ENCODE assay signal across 9 mouse cellular contexts in genomic region chr4:107314479-107314805, GRCm38 (mm10). TPM values are rescaled to one million over a fixed set of nuclear protein-coding genes. Genes with fewer than 3 reads are reported as not detected.
DNase-seq lines count a peak whose midpoint lies in the region; ATAC-seq and TF ChIP-seq lines count a peak whose summit lies in the region.
"Had no signal": no experiment of that assay in that cellular context is flagged by ENCODE, and none has a peak within 500 bp of the region (broad histone marks: within the 10 kb centered on the region; RNA-seq: fewer than 3 reads in every experiment).

No protein-coding gene starts in this region.

- H3K27ac ChIP-seq in liver, adult 2 months (replicated peaks; ENCODE audit: insufficient read depth, low read depth, low read length), result peak overlapping the region; percentile 56
- H3K27ac ChIP-seq in embryonic facial prominence, embryonic 12.5 days, result no peak overlapping the region
- H3K27ac ChIP-seq in hindbrain, postnatal 0 days, result no peak overlapping the region
- no peak overlapping the region for H3K27ac ChIP-seq in midbrain, postnatal 0 days (ENCODE audit: low read depth, low read length)

- DNase-seq in liver, adult 2 months (ENCODE audit: extremely low read depth, low read depth, low spot score), result no peak
- DNase-seq in liver, result no peak
- DNase-seq in hindbrain, postnatal 0 days (ENCODE audit: low spot score), result no peak
- no peak for DNase-seq in midbrain, postnatal 0 days (ENCODE audit: low spot score)
- no peak for DNase-seq in spleen, postnatal 14 days (ENCODE audit: low spot score in 2 of 2)
- no peak for DNase-seq in adrenal gland, adult 18-20 months (ENCODE audit: low spot score in 2 of 2)
- no peak for DNase-seq in embryo, embryonic 10.5 days (ENCODE audit: low spot score)

- peaks cover 2% of the 10 kb centered on the region; the same call in 1 of the 2 replicates for H3K36me3 ChIP-seq in liver, adult 2 months (ENCODE audit: control insufficient read depth, insufficient read depth, low read length)
- peaks cover 11% of the 10 kb centered on the region; the same call in 1 of the 2 replicates for H3K36me3 ChIP-seq in embryonic facial prominence, embryonic 12.5 days
- no peaks in the 10 kb centered on the region; the same call in 1 of the 2 replicates for H3K36me3 ChIP-seq in hindbrain, postnatal 0 days (ENCODE audit: insufficient read depth, low read length)
- peaks cover 11% of the 10 kb centered on the region for H3K36me3 ChIP-seq in midbrain, postnatal 0 days (ENCODE audit: insufficient read depth, low read length)

- H3K9ac ChIP-seq in liver, adult 2 months (ENCODE audit: low read depth, low read length), result peak overlapping the region; percentile 78
- H3K9ac ChIP-seq in embryonic facial prominence, embryonic 12.5 days, result peak overlapping the region; percentile 55
- peak overlapping the region; percentile 58 for H3K9ac ChIP-seq in hindbrain, postnatal 0 days (replicated peaks; ENCODE audit: low read length)
- peak overlapping the region; percentile 65 for H3K9ac ChIP-seq in midbrain, postnatal 0 days (replicated peaks; ENCODE audit: low read length, poor library complexity, severe bottlenecking)

- no peaks in the 10 kb centered on the region for H3K27me3 ChIP-seq in liver, adult 2 months (ENCODE audit: control insufficient read depth, insufficient read depth, low read length)
- H3K27me3 ChIP-seq in embryonic facial prominence, embryonic 12.5 days, result no peaks in the 10 kb centered on the region
- H3K27me3 ChIP-seq in hindbrain, postnatal 0 days (ENCODE audit: insufficient read depth, low read length), result no peaks in the 10 kb centered on the region
- no peaks in the 10 kb centered on the region for H3K27me3 ChIP-seq in midbrain, postnatal 0 days (ENCODE audit: insufficient read depth, low read length)

- peak overlapping the region; percentile 89 for H3K4me2 ChIP-seq in embryonic facial prominence, embryonic 12.5 days (replicated peaks)
- peak overlapping the region; percentile 73 for H3K4me2 ChIP-seq in hindbrain, postnatal 0 days (ENCODE audit: low read depth, low read length)
- H3K4me2 ChIP-seq in midbrain, postnatal 0 days (ENCODE audit: low read depth, low read length, poor library complexity, severe bottlenecking), result peak overlapping the region; percentile 69

- 0 out of 2 replicates have a peak, but pooled peaks cover 4% of the 10 kb centered on the region for H3K9me3 ChIP-seq in embryonic facial prominence, embryonic 12.5 days
- no peaks in the 10 kb centered on the region for H3K9me3 ChIP-seq in hindbrain, postnatal 0 days (ENCODE audit: low read length)
- no peaks in the 10 kb centered on the region for H3K9me3 ChIP-seq in midbrain, postnatal 0 days (ENCODE audit: low read length)

- no peak; the same call in 1 of the 2 replicates for ATAC-seq in embryonic facial prominence, embryonic 12.5 days (ENCODE audit: insufficient number of reproducible peaks, insufficient read depth, low FRiP score, low TSS enrichment)
- ATAC-seq in hindbrain, postnatal 0 days, result no peak
- ATAC-seq in midbrain, postnatal 0 days (ENCODE audit: low FRiP score), result no peak

- TF ChIP-seq POLR2A in liver, adult 2 months (IDR thresholded peaks at IDR 0.05; ENCODE audit: extremely low read depth, insufficient read depth, low read length), result no peak

- TF ChIP-seq CTCF in liver, adult 2 months (IDR thresholded peaks at IDR 0.05; ENCODE audit: low read depth, low read length), result no peak
- no peak for TF ChIP-seq CTCF in hindbrain, postnatal 0 days (IDR thresholded peaks at IDR 0.05; ENCODE audit: low read depth)
- TF ChIP-seq CTCF in midbrain, postnatal 0 days (IDR thresholded peaks at IDR 0.05), result no peak

- H3K4me1 ChIP-seq in liver, adult 2 months (ENCODE audit: control insufficient read depth, insufficient read depth, low read length), result no peaks in the 10 kb centered on the region
- H3K4me1 ChIP-seq in embryonic facial prominence, embryonic 12.5 days, result peaks cover 16% of the 10 kb centered on the region
- 0 out of 2 replicates have a peak, but pooled peaks cover 4% of the 10 kb centered on the region for H3K4me1 ChIP-seq in hindbrain, postnatal 0 days (ENCODE audit: insufficient read depth, low read length)
- peaks cover 9% of the 10 kb centered on the region; the same call in 1 of the 2 replicates for H3K4me1 ChIP-seq in midbrain, postnatal 0 days (ENCODE audit: insufficient read depth, low read length)

- no peaks in the 10 kb centered on the region for H3K79me2 ChIP-seq in liver, adult 2 months (ENCODE audit: control insufficient read depth, insufficient read depth, low read length)

- H3K4me3 ChIP-seq in liver, adult 2 months (ENCODE audit: insufficient read depth, low read depth, low read length), result peak overlapping the region; percentile 57
- peak overlapping the region; percentile 70 for H3K4me3 ChIP-seq in embryonic facial prominence, embryonic 12.5 days
- peak overlapping the region; percentile 47 for H3K4me3 ChIP-seq in hindbrain, postnatal 0 days (ENCODE audit: low read length)
- H3K4me3 ChIP-seq in midbrain, postnatal 0 days (ENCODE audit: low read depth, low read length), result peak overlapping the region; percentile 62

- 5% methylated on average over 7 of the region's 7 CpGs for WGBS in liver, adult 2 months
- 8% methylated on average over 7 of the region's 7 CpGs for WGBS in embryonic facial prominence, embryonic 12.5 days
- 10% methylated on average over 7 of the region's 7 CpGs for WGBS in hindbrain, postnatal 0 days
- WGBS in midbrain, postnatal 0 days, result 13% methylated on average over 7 of the region's 7 CpGs

RNA-seq across cellular contexts. Expression of gene Yipf1, which starts 0.3 kb away (rescaled TPM):
- 42.2 and 52.3 TPM in 2 replicates for total RNA-seq in liver, adult 2 months (2014; rRNA removed)
- polyA plus RNA-seq in liver, adult 2 months (2012; rRNA removed), result 38.0 and 38.7 TPM in 2 replicates
- polyA plus RNA-seq in embryonic facial prominence, embryonic 12.5 days (2016; fragmentation: Nextera tagmentation; extraction: Ambion mirVana), result 47.1 and 50.5 TPM in 2 replicates
- 69.3 and 72.1 TPM in 2 replicates for total RNA-seq in hindbrain, postnatal 0 days (2014; rRNA removed)
- polyA plus RNA-seq in hindbrain, postnatal 0 days (2015; fragmentation: Nextera tagmentation; extraction: Ambion mirVana), result 69.1 and 69.4 TPM in 2 replicates
- total RNA-seq in midbrain, postnatal 0 days (2014; rRNA removed), result 53.3 and 58.5 TPM in 2 replicates
- 58.9 and 60.8 TPM in 2 replicates for polyA plus RNA-seq in midbrain, postnatal 0 days (2015; fragmentation: Nextera tagmentation; extraction: Ambion mirVana)
- 10 to 100 TPM; 44.4 to 67.8 TPM for total RNA-seq in adrenal gland, adult 18-20 months (2021)

RNA-seq across cellular contexts. Expression of gene Dio1, which starts 7.5 kb away (rescaled TPM):
- 89.3 and 378 TPM in 2 replicates for total RNA-seq in liver, adult 2 months (2014; rRNA removed)
- 153 and 184 TPM in 2 replicates for polyA plus RNA-seq in liver, adult 2 months (2012; rRNA removed)
- not detected in 2 replicates for polyA plus RNA-seq in embryonic facial prominence, embryonic 12.5 days (2016; fragmentation: Nextera tagmentation; extraction: Ambion mirVana)
- not detected in 2 replicates for total RNA-seq in hindbrain, postnatal 0 days (2014; rRNA removed)
- polyA plus RNA-seq in hindbrain, postnatal 0 days (2015; fragmentation: Nextera tagmentation; extraction: Ambion mirVana), result not detected in 2 replicates
- not detected in 2 replicates for total RNA-seq in midbrain, postnatal 0 days (2014; rRNA removed)
- not detected in 2 replicates for polyA plus RNA-seq in midbrain, postnatal 0 days (2015; fragmentation: Nextera tagmentation; extraction: Ambion mirVana)
- under 1 TPM in 1 of 2 experiments, not detected in 1; 0.43 TPM for total RNA-seq in adrenal gland, adult 18-20 months (2021)
- total RNA-seq: layer of hippocampus, adult 18-20 months had no signal

RNA-seq across cellular contexts. Expression of gene Ndc1, which starts 53.1 kb away (rescaled TPM):
- total RNA-seq in liver, adult 2 months (2014; rRNA removed), result 5.3 and 6.4 TPM in 2 replicates
- 7.0 and 8.4 TPM in 2 replicates for polyA plus RNA-seq in liver, adult 2 months (2012; rRNA removed)
- 35.8 and 38.8 TPM in 2 replicates for polyA plus RNA-seq in embryonic facial prominence, embryonic 12.5 days (2016; fragmentation: Nextera tagmentation; extraction: Ambion mirVana)
- total RNA-seq in hindbrain, postnatal 0 days (2014; rRNA removed), result 28.2 and 34.8 TPM in 2 replicates
- polyA plus RNA-seq in hindbrain, postnatal 0 days (2015; fragmentation: Nextera tagmentation; extraction: Ambion mirVana), result 17.5 and 19.4 TPM in 2 replicates
- 32.2 and 36.8 TPM in 2 replicates for total RNA-seq in midbrain, postnatal 0 days (2014; rRNA removed)
- polyA plus RNA-seq in midbrain, postnatal 0 days (2015; fragmentation: Nextera tagmentation; extraction: Ambion mirVana), result 20.1 and 21.5 TPM in 2 replicates
- 10 to 100 TPM; 11.4 to 12.3 TPM for total RNA-seq in adrenal gland, adult 18-20 months (2021)

Comparison
In these comparisons a context has a peak if more than half of its experiments do, and no peak if none do; other contexts are left out.
1. RNA of gene Dio1, which starts 7.5 kb away (total RNA-seq): 89.3 to 378 TPM in liver, adult 2 months; 0.43 TPM in adrenal gland, adult 18-20 months, not detected in hindbrain, postnatal 0 days and not detected in midbrain, postnatal 0 days; every median in the first group is over 10 times any median in the second.
2. Peak in every context shown above with its lines, with median percentiles within 50 percentile points of each other: H3K4me3 ChIP-seq, H3K9ac ChIP-seq and H3K4me2 ChIP-seq.